Mouse (Mus musculus): Measurements from ENCODE around the gene Clic4. TPM values are rescaled to one million over a fixed set of nuclear protein-coding genes. Genes with fewer than 3 reads are reported as not detected.

Gene Clic4
- polyA plus RNA-seq, 2 experiments = 68.0 to 88.2 TPM

GRCm38 (mm10) chr4:135166413-135167225 is 106.0 kb downstream of the Clic4 start:
- DNase-seq (ENCODE audit: low spot score) = peak; percentile 83
- peak; percentile 87 for ATAC-seq (ENCODE audit: low FRiP score, low read depth)
- peak overlapping the region; percentile 31 for H3K4me2 ChIP-seq (replicated peaks; ENCODE audit: low read depth, low read length, severe bottlenecking)
- no peak overlapping the region for H3K4me3 ChIP-seq (replicated peaks; ENCODE audit: low read length)
- H3K27ac ChIP-seq (replicated peaks; ENCODE audit: low read depth, low read length) = peak overlapping the region; percentile 15; the same call in 1 of the 2 replicates
- peaks cover 38% of the 10 kb centered on the region for H3K4me1 ChIP-seq (ENCODE audit: control insufficient read depth, insufficient read depth, low read length)
- WGBS = 3% methylated on average over 22 of the region's 23 CpGs
- TF ChIP-seq POLR2A (IDR thresholded peaks at IDR 0.05; ENCODE audit: borderline replicate concordance, extremely low read depth, insufficient read depth, insufficient read length) = 0 out of 2 replicates have a peak, but pooled peaks have one; percentile 10
- H3K9ac ChIP-seq (ENCODE audit: low read depth, low read length, severe bottlenecking) = peak overlapping the region; percentile 32; the same call in 1 of the 2 replicates
- H3K27me3 ChIP-seq (ENCODE audit: control insufficient read depth, insufficient read depth, low read length) = peaks cover 28% of the 10 kb centered on the region
- peaks cover 4% of the 10 kb centered on the region; the same call in 1 of the 2 replicates for H3K36me3 ChIP-seq (ENCODE audit: control insufficient read depth, insufficient read depth, low read length)
- no peaks in the 10 kb centered on the region for H3K9me3 ChIP-seq (ENCODE audit: control insufficient read depth, low read length)

- Histone ChIP-seq H3K27ac (replicated peaks; ENCODE audit: low read depth, low read length) (no peak overlapping the region; the same call in 1 of the 2 replicates), H3K36me3 (ENCODE audit: control insufficient read depth, insufficient read depth, low read length) (peaks cover 4% of the 10 kb centered on the region; the same call in 1 of the 2 replicates), H3K9me3 (ENCODE audit: control insufficient read depth, low read length) (no peaks in the 10 kb centered on the region), H3K4me3 (replicated peaks; ENCODE audit: low read length) (no peak overlapping the region), H3K9ac (ENCODE audit: low read depth, low read length, severe bottlenecking) (no peak overlapping the region), H3K4me1 (ENCODE audit: control insufficient read depth, insufficient read depth, low read length) (peaks cover 39% of the 10 kb centered on the region), H3K27me3 (ENCODE audit: control insufficient read depth, insufficient read depth, low read length) (peaks cover 28% of the 10 kb centered on the region), H3K4me2 (replicated peaks; ENCODE audit: low read depth, low read length, severe bottlenecking) (peak overlapping the region; percentile 31; the same call in 1 of the 2 replicates)
- DNase-seq (ENCODE audit: low spot score) = no peak
- no peak for ATAC-seq (ENCODE audit: low FRiP score, low read depth)
- TF ChIP-seq POLR2A (IDR thresholded peaks at IDR 0.05; ENCODE audit: borderline replicate concordance, extremely low read depth, insufficient read depth, insufficient read length) = no peak
- WGBS = 29% methylated on average over 6 of the region's 6 CpGs
These were observed 106.9 kb downstream of the Clic4 start for GRCm38 (mm10) chr4:135165761-135166160.

Other genes starting within 250 kb of the Clic4 start
- 11.1 and 18.3 TPM in 2 replicates for gene Runx3, start 152.2 kb downstream of the Clic4 start, polyA plus RNA-seq (2012; rRNA removed)
- 6.3 and 7.7 TPM in 2 replicates for gene Runx3, start 152.2 kb downstream of the Clic4 start, polyA plus RNA-seq (2014; fragmentation: Nextera tagmentation; extraction: Ambion mirVana)
- gene Srrm1, start 80.5 kb upstream of the Clic4 start, polyA plus RNA-seq (2012; rRNA removed) = 158 and 197 TPM in 2 replicates
- 176 and 202 TPM in 2 replicates for gene Srrm1, start 80.5 kb upstream of the Clic4 start, polyA plus RNA-seq (2014; fragmentation: Nextera tagmentation; extraction: Ambion mirVana)
- 20.9 and 30.3 TPM in 2 replicates for gene Ncmap, start 125.4 kb upstream of the Clic4 start, polyA plus RNA-seq (2012; rRNA removed)
- gene Ncmap, start 125.4 kb upstream of the Clic4 start, polyA plus RNA-seq (2014; fragmentation: Nextera tagmentation; extraction: Ambion mirVana) = 11.9 and 12.8 TPM in 2 replicates
- gene Rcan3, start 161.0 kb upstream of the Clic4 start, polyA plus RNA-seq (2012; rRNA removed) = 16.1 and 18.0 TPM in 2 replicates
- gene Rcan3, start 161.0 kb upstream of the Clic4 start, polyA plus RNA-seq (2014; fragmentation: Nextera tagmentation; extraction: Ambion mirVana) = 14.0 and 17.3 TPM in 2 replicates
- 0.18 and 0.20 TPM in 2 replicates for gene Stpg1, start 222.0 kb upstream of the Clic4 start, polyA plus RNA-seq (2012; rRNA removed)
- 0.15 TPM in 1 of 2 replicates, not detected in the other for gene Stpg1, start 222.0 kb upstream of the Clic4 start, polyA plus RNA-seq (2014; fragmentation: Nextera tagmentation; extraction: Ambion mirVana)
- gene Nipal3, start 222.2 kb upstream of the Clic4 start, polyA plus RNA-seq (2012; rRNA removed) = 4.7 and 6.3 TPM in 2 replicates
- gene Nipal3, start 222.2 kb upstream of the Clic4 start, polyA plus RNA-seq (2014; fragmentation: Nextera tagmentation; extraction: Ambion mirVana) = 1.4 and 2.6 TPM in 2 replicates

Data from limb, embryonic 14.5 days (tissue).